Mouse (Mus musculus): ENCODE results near the gene Ly86.

Ly86 gene

GRCm38 (mm10) chr13:37426578-37427336, 81.7 kb downstream of the Ly86 start:
- Histone ChIP-seq H3K9me3 (ENCODE audit: low read length) (no peaks in the 10 kb centered on the region), H3K36me3 (ENCODE audit: insufficient read depth, low read length) (no peaks in the 10 kb centered on the region), H3K27me3 (ENCODE audit: insufficient read depth, low read length) (no peaks in the 10 kb centered on the region), H3K4me3 (replicated peaks; ENCODE audit: low read length) (no peak overlapping the region), H3K4me1 (replicated peaks; ENCODE audit: low read depth, low read length) (peaks cover 58% of the 10 kb centered on the region)
- TF ChIP-seq CTCF (conservative IDR thresholded peaks at IDR 0.05; ENCODE audit: low read length) (no peak), NANOG (IDR thresholded peaks at IDR 0.05; ENCODE audit: borderline replicate concordance, low read length) (no peak), POU5F1 (IDR thresholded peaks at IDR 0.05; ENCODE audit: borderline replicate concordance, low read length) (no peak)

GRCm38 (mm10) chr13:37428496-37428895, 83.5 kb downstream of the Ly86 start:
- no peak for TF ChIP-seq NANOG (IDR thresholded peaks at IDR 0.05; ENCODE audit: borderline replicate concordance, low read length)
- TF ChIP-seq POU5F1 (IDR thresholded peaks at IDR 0.05; ENCODE audit: borderline replicate concordance, low read length), result no peak
- no peak for TF ChIP-seq CTCF (conservative IDR thresholded peaks at IDR 0.05; ENCODE audit: low read length)
- H3K4me3 ChIP-seq (replicated peaks; ENCODE audit: low read length), result no peak overlapping the region
- H3K27me3 ChIP-seq (ENCODE audit: insufficient read depth, low read length), result no peaks in the 10 kb centered on the region
- peaks cover 71% of the 10 kb centered on the region for H3K4me1 ChIP-seq (replicated peaks; ENCODE audit: low read depth, low read length)
- no peaks in the 10 kb centered on the region for H3K9me3 ChIP-seq (ENCODE audit: low read length)
- no peaks in the 10 kb centered on the region for H3K36me3 ChIP-seq (ENCODE audit: insufficient read depth, low read length)

GRCm38 (mm10) chr13:37429661-37430271, 84.8 kb downstream of the Ly86 start:
- no peaks in the 10 kb centered on the region for H3K27me3 ChIP-seq (ENCODE audit: insufficient read depth, low read length)
- TF ChIP-seq CTCF (conservative IDR thresholded peaks at IDR 0.05; ENCODE audit: low read length), result no peak
- TF ChIP-seq NANOG (IDR thresholded peaks at IDR 0.05; ENCODE audit: borderline replicate concordance, low read length), result no peak
- no peak for TF ChIP-seq POU5F1 (IDR thresholded peaks at IDR 0.05; ENCODE audit: borderline replicate concordance, low read length)
- H3K36me3 ChIP-seq (ENCODE audit: insufficient read depth, low read length), result no peaks in the 10 kb centered on the region
- H3K4me1 ChIP-seq (replicated peaks; ENCODE audit: low read depth, low read length), result peaks cover 73% of the 10 kb centered on the region
- H3K4me3 ChIP-seq (replicated peaks; ENCODE audit: low read length), result no peak overlapping the region
- no peaks in the 10 kb centered on the region for H3K9me3 ChIP-seq (ENCODE audit: low read length)

GRCm38 (mm10) chr13:37431707-37432106, 86.7 kb downstream of the Ly86 start:
- H3K36me3 ChIP-seq (ENCODE audit: insufficient read depth, low read length), result no peaks in the 10 kb centered on the region
- peaks cover 67% of the 10 kb centered on the region for H3K4me1 ChIP-seq (replicated peaks; ENCODE audit: low read depth, low read length)
- no peaks in the 10 kb centered on the region for H3K27me3 ChIP-seq (ENCODE audit: insufficient read depth, low read length)
- TF ChIP-seq CTCF (conservative IDR thresholded peaks at IDR 0.05; ENCODE audit: low read length), result 0 out of 2 replicates have a peak, but pooled peaks have one; percentile 10
- no peak for TF ChIP-seq NANOG (IDR thresholded peaks at IDR 0.05; ENCODE audit: borderline replicate concordance, low read length)
- TF ChIP-seq POU5F1 (IDR thresholded peaks at IDR 0.05; ENCODE audit: borderline replicate concordance, low read length), result no peak
- H3K9me3 ChIP-seq (ENCODE audit: low read length), result no peaks in the 10 kb centered on the region
- H3K4me3 ChIP-seq (replicated peaks; ENCODE audit: low read length), result no peak overlapping the region

GRCm38 (mm10) chr13:37432653-37433052, 87.6 kb downstream of the Ly86 start:
- Histone ChIP-seq H3K4me1 (replicated peaks; ENCODE audit: low read depth, low read length) (peaks cover 68% of the 10 kb centered on the region), H3K9me3 (ENCODE audit: low read length) (no peaks in the 10 kb centered on the region), H3K36me3 (ENCODE audit: insufficient read depth, low read length) (no peaks in the 10 kb centered on the region), H3K4me3 (replicated peaks; ENCODE audit: low read length) (0 out of 2 replicates have a peak overlapping the region, but pooled peaks have one; percentile 13), H3K27me3 (ENCODE audit: insufficient read depth, low read length) (no peaks in the 10 kb centered on the region)
- TF ChIP-seq POU5F1 (IDR thresholded peaks at IDR 0.05; ENCODE audit: borderline replicate concordance, low read length) (no peak), NANOG (IDR thresholded peaks at IDR 0.05; ENCODE audit: borderline replicate concordance, low read length) (no peak), CTCF (conservative IDR thresholded peaks at IDR 0.05; ENCODE audit: low read length) (no peak)

- Histone ChIP-seq H3K36me3 (ENCODE audit: insufficient read depth, low read length) (no peaks in the 10 kb centered on the region), H3K9me3 (ENCODE audit: low read length) (no peaks in the 10 kb centered on the region)
Measured at GRCm38 (mm10) chr13:37433142-37433541, 88.1 kb downstream of the Ly86 start.

GRCm38 (mm10) chr13:37433730-37434129, 88.7 kb downstream of the Ly86 start:
- Histone ChIP-seq H3K27me3 (ENCODE audit: insufficient read depth, low read length) (no peaks in the 10 kb centered on the region; the same call in 1 of the 2 replicates), H3K4me3 (replicated peaks; ENCODE audit: low read length) (peak overlapping the region; percentile 61; the same call in 1 of the 2 replicates), H3K9me3 (ENCODE audit: low read length) (no peaks in the 10 kb centered on the region), H3K4me1 (replicated peaks; ENCODE audit: low read depth, low read length) (peaks cover 75% of the 10 kb centered on the region), H3K36me3 (ENCODE audit: insufficient read depth, low read length) (no peaks in the 10 kb centered on the region)
- no peak for TF ChIP-seq CTCF (conservative IDR thresholded peaks at IDR 0.05; ENCODE audit: low read length)
- no peak for TF ChIP-seq POU5F1 (IDR thresholded peaks at IDR 0.05; ENCODE audit: borderline replicate concordance, low read length)
- TF ChIP-seq NANOG (IDR thresholded peaks at IDR 0.05; ENCODE audit: borderline replicate concordance, low read length), result no peak

More at GRCm38 (mm10) chr13:37433142-37433541, 88.1 kb downstream of the Ly86 start:
- 0 out of 2 replicates have a peak overlapping the region, but pooled peaks have one; percentile 13 for H3K4me3 ChIP-seq (replicated peaks; ENCODE audit: low read length)
- H3K27me3 ChIP-seq (ENCODE audit: insufficient read depth, low read length), result no peaks in the 10 kb centered on the region; the same call in 1 of the 2 replicates
- H3K4me1 ChIP-seq (replicated peaks; ENCODE audit: low read depth, low read length), result peaks cover 69% of the 10 kb centered on the region
- no peak for TF ChIP-seq POU5F1 (IDR thresholded peaks at IDR 0.05; ENCODE audit: borderline replicate concordance, low read length)
- no peak for TF ChIP-seq NANOG (IDR thresholded peaks at IDR 0.05; ENCODE audit: borderline replicate concordance, low read length)
- no peak for TF ChIP-seq CTCF (conservative IDR thresholded peaks at IDR 0.05; ENCODE audit: low read length)

- peak; percentile 99 for TF ChIP-seq CTCF (conservative IDR thresholded peaks at IDR 0.05; ENCODE audit: low read length)
- no peak for TF ChIP-seq POU5F1 (IDR thresholded peaks at IDR 0.05; ENCODE audit: borderline replicate concordance, low read length)
- TF ChIP-seq NANOG (IDR thresholded peaks at IDR 0.05; ENCODE audit: borderline replicate concordance, low read length), result no peak
- Histone ChIP-seq H3K9me3 (ENCODE audit: low read length) (no peaks in the 10 kb centered on the region), H3K27me3 (ENCODE audit: insufficient read depth, low read length) (no peaks in the 10 kb centered on the region; the same call in 1 of the 2 replicates), H3K4me1 (replicated peaks; ENCODE audit: low read depth, low read length) (peaks cover 81% of the 10 kb centered on the region), H3K36me3 (ENCODE audit: insufficient read depth, low read length) (no peaks in the 10 kb centered on the region), H3K4me3 (replicated peaks; ENCODE audit: low read length) (peak overlapping the region; percentile 61)
Measured at GRCm38 (mm10) chr13:37434137-37434772, 89.2 kb downstream of the Ly86 start.
